Mouse (Mus musculus) thymus, adult 2 months (tissue): ENCODE results near the gene Pacrg.

Source experiments
- CTCF ChIP-seq: fragments of 200-500 bp; IDR thresholded peaks from 2 replicates; pipeline ENCODE4 v1.5.1; 2012; ENCODE audit warnings: mild to moderate bottlenecking, control low read depth, low read length, moderate library complexity, borderline replicate concordance; ENCODE audit not compliant: control insufficient read depth, poor library complexity, insufficient read depth; ENCODE audit errors: extremely low read depth
- POLR2A ChIP-seq: fragments of 200-500 bp; IDR thresholded peaks from 2 replicates; pipeline ENCODE4 v1.6.1; 2012; ENCODE audit warnings: mild to moderate bottlenecking, low read length, control low read depth, moderate library complexity; ENCODE audit not compliant: control insufficient read depth, poor library complexity, insufficient read depth; ENCODE audit errors: extremely low read depth

GRCm38 (mm10) chr17:10431849-10432524 is 408.1 kb downstream of the Pacrg start:
- TF ChIP-seq CTCF: no peak
- TF ChIP-seq POLR2A: no peak
